Mouse (Mus musculus) midbrain, postnatal 0 days (tissue): ENCODE data around the gene Inpp4a. TPM values are rescaled to one million over a fixed set of nuclear protein-coding genes. Genes with fewer than 3 reads are reported as not detected.

Experiments used
- ATAC-seq: fragments of 200-750 bp; cut with Nextera tagmentation; 2 replicates; pipeline ENCODE4 v1.8.0; 2017; ENCODE audit warnings: moderate number of reproducible peaks, mild to moderate bottlenecking, moderate TSS enrichment, moderate library complexity; ENCODE audit not compliant: low FRiP score
- DNase-seq: peaks from one replicate; pipeline ENCODE4 v3.0.0-alpha.2; 2015; ENCODE audit warnings: low spot score
- H3K27ac ChIP-seq: fragments of 300-500 bp; sonication (generic); 2 replicates; pipeline ENCODE4 v1.5.1; 2014; ENCODE audit warnings: low read depth, mild to moderate bottlenecking, low read length, mixed read lengths
- H3K27me3 ChIP-seq: fragments of 300-500 bp; sonication (generic); 2 replicates; pipeline ENCODE4 v1.6.1; 2014; ENCODE audit warnings: low read length, control low read depth, mixed read lengths; ENCODE audit not compliant: insufficient read depth
- H3K36me3 ChIP-seq: fragments of 300-500 bp; sonication (generic); 2 replicates; pipeline ENCODE4 v1.6.1; 2014; ENCODE audit warnings: low read length, control low read depth, mixed read lengths; ENCODE audit not compliant: insufficient read depth
- H3K4me1 ChIP-seq: fragments of 300-500 bp; sonication (generic); 2 replicates; pipeline ENCODE4 v1.6.1; 2014; ENCODE audit warnings: mild to moderate bottlenecking, control low read depth, antibody characterized with exemption, low read length, mixed read lengths; ENCODE audit not compliant: insufficient read depth
- H3K4me2 ChIP-seq: fragments of 300-500 bp; sonication (generic); 2 replicates; pipeline ENCODE4 v1.6.1; 2014; ENCODE audit warnings: low read depth, mild to moderate bottlenecking, low read length, mixed read lengths; ENCODE audit not compliant: poor library complexity, severe bottlenecking
- H3K4me3 ChIP-seq: fragments of 300-500 bp; sonication (generic); 2 replicates; pipeline ENCODE4 v1.5.1; 2014; ENCODE audit warnings: low read depth, mild to moderate bottlenecking, low read length, moderate library complexity
- H3K9ac ChIP-seq: fragments of 300-500 bp; sonication (generic); replicated peaks from 2 replicates; pipeline ENCODE4 v1.6.1; 2014; ENCODE audit warnings: mild to moderate bottlenecking, low read length, moderate library complexity, mixed read lengths; ENCODE audit not compliant: poor library complexity, severe bottlenecking
- H3K9me3 ChIP-seq: fragments of 300-500 bp; sonication (generic); 2 replicates; pipeline ENCODE4 v1.6.1; 2016; ENCODE audit warnings: low read length, control low read depth
- CTCF ChIP-seq: IDR thresholded peaks from 2 replicates; pipeline ENCODE4 v1.5.1; 2016; ENCODE audit warnings: antibody characterized with exemption, mild to moderate bottlenecking
- whole genome bisulfite sequencing: fragments of 180-500 bp; shearing (Covaris S2); extraction: QIAGEN DNeasy Blood & Tissue Kit; methylation state at CpG from one replicate; pipeline ENCODE4 v1.1.7; 2014; 5-methylcytosine and 5-hydroxymethylcytosine counted together
- polyA plus RNA-seq: library from polyadenylated mRNA; unstranded; fragments of >200 nt; fragmentation: Nextera tagmentation; extraction: Ambion mirVana; gene quantifications from 2 replicates; pipeline ENCODE4 v1.2.1, GENCODE M21; 2015
- total RNA-seq: library from RNA; depleted of rRNA; stranded (reverse); fragments of >200 nt; gene quantifications from 2 replicates; pipeline ENCODE4 v1.2.3, GENCODE M21; 2014; rRNA removed

Gene Inpp4a
- total and polyA plus RNA-seq, 2 experiments from 2014 or later = 48.8 to 85.8 TPM

- Histone ChIP-seq H3K27me3 (no peaks in the 10 kb centered on the region), H3K27ac (no peak overlapping the region), H3K4me3 (no peak overlapping the region), H3K36me3 (peaks cover 29% of the 10 kb centered on the region), H3K9me3 (no peaks in the 10 kb centered on the region), H3K4me2 (no peak overlapping the region), H3K4me1 (no peaks in the 10 kb centered on the region), H3K9ac (no peak overlapping the region)
- WGBS = 91% methylated on average over 8 of the region's 8 CpGs
- DNase-seq (no peak), ATAC-seq (no peak)
- TF ChIP-seq CTCF = no peak
These were observed 151.6 kb downstream of the Inpp4a start for GRCm38 (mm10) chr1:37451270-37451669.

DNA sequence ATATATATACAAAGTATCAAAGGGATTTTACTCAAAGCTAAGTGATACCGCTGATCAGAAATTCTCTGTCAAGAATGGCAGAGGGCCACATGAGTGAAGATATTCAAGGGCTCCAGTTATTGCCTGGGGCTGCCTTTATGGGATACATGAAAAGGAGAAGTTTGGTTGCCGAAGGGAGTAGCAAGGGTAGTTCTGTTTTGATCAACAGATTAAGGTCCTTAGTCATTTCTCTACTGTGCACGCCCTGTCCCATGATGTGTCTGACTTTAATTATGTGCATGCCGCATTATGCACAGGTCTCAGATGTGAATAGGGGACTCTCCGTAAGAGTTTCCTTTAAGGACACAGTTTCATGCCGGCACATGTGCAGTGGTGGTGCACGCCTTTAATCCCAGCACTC is 157.9 kb downstream of the Inpp4a start:
- ATAC-seq = no peak
- TF ChIP-seq CTCF = no peak

More for the DNA sequence above, 157.9 kb downstream of the Inpp4a start:
- H3K4me2 ChIP-seq = no peak overlapping the region
- H3K4me1 ChIP-seq = no peaks in the 10 kb centered on the region
- H3K27ac ChIP-seq = no peak overlapping the region
- WGBS = 81% methylated on average over 7 of the region's 7 CpGs
- no peak for DNase-seq
- no peaks in the 10 kb centered on the region for H3K9me3 ChIP-seq
- no peak overlapping the region for H3K9ac ChIP-seq
- H3K4me3 ChIP-seq = no peak overlapping the region
- H3K36me3 ChIP-seq = peaks cover 13% of the 10 kb centered on the region
- H3K27me3 ChIP-seq = no peaks in the 10 kb centered on the region

Other genes with a start within 250 kb of the Inpp4a start
- gene Cnga3, start 85.4 kb upstream of the Inpp4a start, total RNA-seq = 0.71 and 0.90 TPM in 2 replicates
- gene Cnga3, start 85.4 kb upstream of the Inpp4a start, polyA plus RNA-seq = 0.42 and 0.62 TPM in 2 replicates
- gene Coa5, start 130.2 kb downstream of the Inpp4a start, total RNA-seq = 50.4 and 52.2 TPM in 2 replicates
- 42.9 and 44.5 TPM in 2 replicates for gene Coa5, start 130.2 kb downstream of the Inpp4a start, polyA plus RNA-seq
- 62.4 and 98.7 TPM in 2 replicates for gene Unc50, start 130.3 kb downstream of the Inpp4a start, total RNA-seq
- 131 and 134 TPM in 2 replicates for gene Unc50, start 130.3 kb downstream of the Inpp4a start, polyA plus RNA-seq
- 27.8 and 28.1 TPM in 2 replicates for gene Mgat4a, start 241.2 kb downstream of the Inpp4a start, total RNA-seq
- gene Mgat4a, start 241.2 kb downstream of the Inpp4a start, polyA plus RNA-seq = 8.1 and 9.2 TPM in 2 replicates